Mouse (Mus musculus): ENCODE measurements at regions not wholly inside any gene's neighbourhood (a gene's known extent, or its start where the extent isn't known, plus 50 kb on each side); places are given as distances from the start of the nearest gene placed in this dataset.

DNA sequence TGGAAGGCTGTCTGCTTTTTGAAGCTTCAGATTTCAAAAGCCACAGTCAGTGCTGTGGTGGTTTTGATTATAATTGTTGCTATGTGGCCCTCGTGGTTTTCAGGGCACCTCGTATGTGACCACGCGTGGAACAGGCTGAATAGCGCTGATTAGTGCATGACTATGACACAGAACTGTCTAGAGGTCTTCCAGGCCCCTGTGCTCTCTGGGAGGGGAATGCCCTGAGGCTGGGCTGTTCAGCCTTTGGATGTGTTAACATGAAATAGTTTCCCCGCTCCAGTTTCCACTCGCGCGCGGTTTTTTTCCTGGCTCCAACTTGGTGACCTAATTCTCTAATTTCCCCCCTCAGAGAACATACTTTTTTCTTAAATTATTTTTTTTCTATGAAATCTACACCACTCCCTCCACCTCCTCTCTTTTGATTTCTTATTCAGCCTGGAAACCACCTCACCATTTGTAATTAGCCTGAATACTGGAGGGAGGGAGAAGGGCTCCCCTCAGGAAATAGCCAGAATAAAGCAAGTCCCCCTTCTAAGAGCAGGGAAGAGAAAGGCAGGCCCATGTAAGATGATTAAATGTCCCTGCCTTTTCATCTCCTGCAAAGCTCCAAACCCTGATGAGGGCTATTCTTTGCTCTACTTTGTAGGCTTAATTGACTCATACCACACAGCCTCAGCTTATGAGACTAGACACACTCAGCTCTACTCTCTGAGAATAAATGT lies 156.0 kb upstream of the Btg1 start:
- Histone ChIP-seq H3K27ac (ENCODE audit: low read length) (0 out of 2 replicates have a peak overlapping the region, but pooled peaks have one; percentile 8), H3K4me2 (replicated peaks; ENCODE audit: low read depth, low read length) (no peak overlapping the region), H3K9ac (replicated peaks; ENCODE audit: low read length) (no peak overlapping the region), H3K27me3 (ENCODE audit: insufficient read depth, low read length) (no peaks in the 10 kb centered on the region), H3K9me3 (ENCODE audit: low read length) (no peaks in the 10 kb centered on the region), H3K4me3 (ENCODE audit: low read length) (no peak overlapping the region), H3K4me1 (ENCODE audit: insufficient read depth, low read length) (peaks cover 7% of the 10 kb centered on the region; the same call in 1 of the 2 replicates), H3K36me3 (ENCODE audit: insufficient read depth, low read length) (no peaks in the 10 kb centered on the region)
- WGBS = 58% methylated on average over 10 of the region's 10 CpGs
- ATAC-seq (ENCODE audit: low FRiP score, low TSS enrichment) = no peak

DNA sequence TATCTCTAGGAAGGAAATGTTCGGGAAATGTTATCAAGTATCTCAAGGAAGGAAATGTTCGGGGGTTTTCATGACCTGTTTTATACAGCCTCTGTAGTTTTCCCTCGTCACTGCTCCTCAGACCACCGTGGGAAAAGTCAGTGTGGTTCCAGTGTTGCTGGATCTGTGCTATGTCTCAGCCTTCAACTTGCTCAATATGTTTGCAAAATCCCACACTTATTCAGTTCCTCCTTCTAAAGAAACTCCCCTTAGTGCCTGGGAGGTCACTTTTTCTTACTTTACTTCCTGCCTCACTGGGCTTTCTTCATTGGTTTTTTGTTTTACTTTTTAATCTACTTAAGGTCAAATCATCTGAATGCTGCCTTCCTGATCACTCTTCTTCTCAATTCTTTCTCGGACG lies 150.8 kb upstream of the Btg1 start:
- H3K27ac ChIP-seq (ENCODE audit: low read length) = no peak overlapping the region
- ATAC-seq (ENCODE audit: low FRiP score, low TSS enrichment) = no peak
- 79% methylated on average over 6 of the region's 6 CpGs for WGBS
- H3K4me2 ChIP-seq (replicated peaks; ENCODE audit: low read depth, low read length) = no peak overlapping the region
- no peaks in the 10 kb centered on the region for H3K9me3 ChIP-seq (ENCODE audit: low read length)
- H3K4me3 ChIP-seq (ENCODE audit: low read length) = no peak overlapping the region
- peaks cover 3% of the 10 kb centered on the region; the same call in 1 of the 2 replicates for H3K4me1 ChIP-seq (ENCODE audit: insufficient read depth, low read length)
- no peak overlapping the region for H3K9ac ChIP-seq (replicated peaks; ENCODE audit: low read length)
- H3K36me3 ChIP-seq (ENCODE audit: insufficient read depth, low read length) = no peaks in the 10 kb centered on the region
- no peaks in the 10 kb centered on the region for H3K27me3 ChIP-seq (ENCODE audit: insufficient read depth, low read length)

DNA sequence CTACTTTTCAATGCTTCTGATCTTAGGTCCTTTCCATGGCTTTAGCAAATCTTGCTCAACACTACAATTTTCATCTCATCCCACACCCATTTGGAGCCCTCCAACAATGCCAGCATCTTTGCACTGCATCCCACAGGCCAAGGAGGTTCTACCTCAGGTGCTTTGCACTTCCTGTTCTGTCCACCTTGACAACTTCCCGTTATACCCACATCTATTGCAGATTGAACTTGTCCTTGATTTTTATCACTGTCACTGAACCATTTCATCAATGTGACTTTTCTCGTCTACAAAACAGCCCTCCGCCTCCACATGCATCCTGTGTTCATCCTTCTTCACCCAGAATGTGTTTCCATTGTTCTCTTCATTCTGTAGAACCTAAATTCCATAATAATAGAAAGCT lies 150.0 kb upstream of the Btg1 start:
- no peak overlapping the region for H3K9ac ChIP-seq (replicated peaks; ENCODE audit: low read length)
- no peak overlapping the region for H3K4me3 ChIP-seq (ENCODE audit: low read length)
- H3K27ac ChIP-seq (ENCODE audit: low read length) = no peak overlapping the region
- H3K36me3 ChIP-seq (ENCODE audit: insufficient read depth, low read length) = no peaks in the 10 kb centered on the region
- no peak overlapping the region for H3K4me2 ChIP-seq (replicated peaks; ENCODE audit: low read depth, low read length)
- no peaks in the 10 kb centered on the region for H3K4me1 ChIP-seq (ENCODE audit: insufficient read depth, low read length)
- 79% methylated on average over 3 of the region's 3 CpGs for WGBS
- no peak for ATAC-seq (ENCODE audit: low FRiP score, low TSS enrichment)
- H3K27me3 ChIP-seq (ENCODE audit: insufficient read depth, low read length) = no peaks in the 10 kb centered on the region
- H3K9me3 ChIP-seq (ENCODE audit: low read length) = no peaks in the 10 kb centered on the region

DNA sequence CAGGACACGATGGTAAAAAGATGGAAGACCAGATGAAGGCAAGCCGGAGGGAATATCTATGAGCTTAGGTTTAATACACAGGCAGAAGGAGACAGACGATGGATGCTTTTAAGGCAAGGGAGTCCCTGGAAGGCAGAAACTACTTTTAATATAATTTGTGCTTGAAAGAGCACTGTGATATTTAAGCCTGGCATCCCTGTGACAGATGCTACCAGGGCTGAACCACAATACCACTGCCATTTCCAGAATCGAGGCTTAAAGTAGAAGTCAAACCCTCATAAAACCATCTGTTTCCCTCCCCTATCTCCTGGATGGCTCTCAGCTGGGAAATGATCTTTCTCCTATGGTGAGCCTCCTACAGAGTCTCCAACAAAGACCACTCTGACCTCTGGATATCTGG lies 149.1 kb upstream of the Btg1 start:
- no peak for ATAC-seq (ENCODE audit: low FRiP score, low TSS enrichment)
- 71% methylated on average over 4 of the region's 4 CpGs for WGBS
- H3K36me3 ChIP-seq (ENCODE audit: insufficient read depth, low read length) = no peaks in the 10 kb centered on the region

DNA sequence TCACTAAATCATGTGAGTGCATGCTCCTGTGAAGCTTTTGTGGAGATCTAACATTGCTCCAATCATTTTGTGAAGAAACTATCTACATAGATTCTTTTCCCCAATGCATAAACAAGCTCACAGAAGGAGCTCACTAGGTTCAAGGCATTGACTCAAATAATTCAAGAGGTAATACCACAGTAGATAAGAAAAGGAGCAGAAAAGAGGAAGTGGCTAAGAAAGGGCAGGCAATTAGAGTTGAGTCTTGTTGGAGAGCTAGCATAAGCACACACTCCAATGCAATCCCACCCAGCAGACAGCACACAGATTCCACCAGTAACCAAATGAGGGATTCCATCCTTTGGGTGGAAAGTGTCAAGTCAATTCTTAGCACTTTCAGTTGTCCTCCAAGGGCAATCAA lies 145.3 kb upstream of the Btg1 start:
- H3K36me3 ChIP-seq (ENCODE audit: insufficient read depth, low read length) = no peaks in the 10 kb centered on the region
- ATAC-seq (ENCODE audit: low FRiP score, low TSS enrichment) = no peak
- no peak overlapping the region for H3K4me3 ChIP-seq (ENCODE audit: low read length)
- H3K4me2 ChIP-seq (replicated peaks; ENCODE audit: low read depth, low read length) = no peak overlapping the region
- H3K4me1 ChIP-seq (ENCODE audit: insufficient read depth, low read length) = no peaks in the 10 kb centered on the region
- no peaks in the 10 kb centered on the region for H3K27me3 ChIP-seq (ENCODE audit: insufficient read depth, low read length)
- no peak overlapping the region for H3K27ac ChIP-seq (ENCODE audit: low read length)
- H3K9ac ChIP-seq (replicated peaks; ENCODE audit: low read length) = no peak overlapping the region
- H3K9me3 ChIP-seq (ENCODE audit: low read length) = no peaks in the 10 kb centered on the region

More for the DNA sequence above, 149.1 kb upstream of the Btg1 start:
- Histone ChIP-seq H3K9ac (replicated peaks; ENCODE audit: low read length) (no peak overlapping the region), H3K27me3 (ENCODE audit: insufficient read depth, low read length) (no peaks in the 10 kb centered on the region), H3K4me2 (replicated peaks; ENCODE audit: low read depth, low read length) (no peak overlapping the region), H3K4me3 (ENCODE audit: low read length) (no peak overlapping the region), H3K9me3 (ENCODE audit: low read length) (no peaks in the 10 kb centered on the region), H3K4me1 (ENCODE audit: insufficient read depth, low read length) (no peaks in the 10 kb centered on the region), H3K27ac (ENCODE audit: low read length) (no peak overlapping the region)

DNA sequence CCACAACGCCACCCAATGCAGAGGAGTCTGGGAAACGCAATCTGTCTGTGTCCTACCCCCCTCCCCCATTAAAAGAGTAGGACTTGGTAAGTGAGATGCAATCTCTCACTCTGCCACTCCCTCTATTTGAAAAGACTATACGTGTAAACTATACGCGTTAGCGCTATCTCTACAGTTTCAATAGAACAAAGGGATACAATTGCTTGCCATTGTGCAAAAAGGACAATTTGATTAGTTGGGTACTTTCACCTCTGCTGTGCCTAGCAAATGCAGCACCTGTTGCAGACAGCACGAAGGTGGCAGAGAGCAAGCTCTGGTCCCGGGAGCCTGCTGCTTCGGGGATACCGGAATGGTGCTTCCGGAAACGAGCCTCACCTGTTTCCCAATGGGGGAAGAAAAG lies 137.5 kb upstream of the Btg1 start:
- no peak for ATAC-seq (ENCODE audit: low FRiP score, low TSS enrichment)
- no peak overlapping the region for H3K27ac ChIP-seq (ENCODE audit: low read length)
- no peaks in the 10 kb centered on the region for H3K27me3 ChIP-seq (ENCODE audit: insufficient read depth, low read length)
- H3K4me1 ChIP-seq (ENCODE audit: insufficient read depth, low read length) = no peaks in the 10 kb centered on the region; the same call in 1 of the 2 replicates
- no peak overlapping the region for H3K4me3 ChIP-seq (ENCODE audit: low read length)
- no peak overlapping the region for H3K9ac ChIP-seq (replicated peaks; ENCODE audit: low read length)
- H3K9me3 ChIP-seq (ENCODE audit: low read length) = no peaks in the 10 kb centered on the region
- no peak overlapping the region for H3K4me2 ChIP-seq (replicated peaks; ENCODE audit: low read depth, low read length)
- no peaks in the 10 kb centered on the region for H3K36me3 ChIP-seq (ENCODE audit: insufficient read depth, low read length)
- 70% methylated on average over 12 of the region's 12 CpGs for WGBS

DNA sequence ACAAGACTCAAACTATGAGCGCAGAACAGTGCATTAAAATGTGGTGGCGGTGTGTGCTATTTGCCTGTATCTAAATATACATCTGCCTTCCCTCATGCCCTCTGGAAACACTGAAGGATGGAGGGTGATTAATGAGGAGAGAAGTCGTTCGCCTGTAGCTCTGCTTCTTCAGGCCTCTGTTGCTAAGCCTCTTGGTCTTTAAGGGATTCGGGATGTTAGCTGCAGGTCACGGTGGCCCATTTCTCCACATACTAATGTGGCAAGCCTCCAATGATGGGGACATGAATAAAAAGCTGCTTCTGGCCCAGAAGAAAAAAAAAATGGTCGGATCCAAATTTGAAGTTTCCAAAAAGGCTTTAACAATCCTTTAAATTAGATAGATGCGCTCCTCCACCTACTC lies 137.0 kb upstream of the Btg1 start:
- Histone ChIP-seq H3K9ac (replicated peaks; ENCODE audit: low read length) (no peak overlapping the region), H3K27me3 (ENCODE audit: insufficient read depth, low read length) (no peaks in the 10 kb centered on the region), H3K27ac (ENCODE audit: low read length) (no peak overlapping the region), H3K36me3 (ENCODE audit: insufficient read depth, low read length) (no peaks in the 10 kb centered on the region), H3K9me3 (ENCODE audit: low read length) (no peaks in the 10 kb centered on the region), H3K4me1 (ENCODE audit: insufficient read depth, low read length) (no peaks in the 10 kb centered on the region; the same call in 1 of the 2 replicates), H3K4me3 (ENCODE audit: low read length) (no peak overlapping the region), H3K4me2 (replicated peaks; ENCODE audit: low read depth, low read length) (no peak overlapping the region)
- 57% methylated on average over 8 of the region's 8 CpGs for WGBS
- ATAC-seq (ENCODE audit: low FRiP score, low TSS enrichment) = no peak

DNA sequence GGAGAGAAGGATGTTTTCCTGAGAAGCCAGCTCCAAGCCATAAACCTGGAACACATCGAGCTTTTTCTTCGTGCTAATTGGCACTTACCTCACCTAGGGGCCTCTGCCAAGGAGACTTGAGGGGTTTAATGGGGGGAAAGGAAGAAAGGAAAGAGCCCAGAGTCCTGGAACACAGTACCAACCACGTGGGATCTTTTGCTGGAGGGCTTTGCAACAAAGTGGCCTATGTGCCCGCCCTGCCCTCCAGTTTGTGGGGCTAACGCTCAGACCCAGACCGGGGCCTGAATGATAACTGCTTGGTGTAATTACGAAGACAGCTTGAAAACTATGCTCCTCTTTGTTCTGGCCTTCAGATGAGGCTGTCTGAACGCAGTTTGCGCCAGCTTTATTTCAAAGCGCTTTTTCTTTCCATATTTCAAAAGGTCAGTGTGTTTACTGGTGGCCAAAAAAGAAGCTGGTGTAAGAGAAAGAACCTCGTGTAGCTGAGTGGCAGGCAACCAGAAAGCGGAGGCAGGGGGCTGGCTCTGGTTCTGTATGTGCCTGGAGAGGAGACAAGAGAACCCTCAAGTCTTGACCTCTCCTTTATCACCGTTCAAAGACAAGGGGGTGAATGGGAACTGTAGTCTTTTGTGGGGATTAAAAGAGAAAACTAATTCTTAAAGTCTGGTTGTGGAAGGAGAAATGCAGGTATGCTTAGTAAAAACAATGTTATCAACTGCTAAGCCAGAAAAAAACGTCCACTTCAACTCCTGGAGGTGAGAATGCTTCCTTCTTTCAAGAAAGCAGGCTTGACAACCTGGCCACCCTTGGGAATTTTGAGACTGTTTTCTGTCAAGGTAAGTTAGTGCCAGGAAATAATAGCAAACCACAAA lies 136.1 kb upstream of the Btg1 start:
- H3K9ac ChIP-seq (replicated peaks; ENCODE audit: low read length) = no peak overlapping the region
- no peaks in the 10 kb centered on the region; the same call in 1 of the 2 replicates for H3K4me1 ChIP-seq (ENCODE audit: insufficient read depth, low read length)
- ATAC-seq (ENCODE audit: low FRiP score, low TSS enrichment) = no peak
- H3K27ac ChIP-seq (ENCODE audit: low read length) = no peak overlapping the region
- WGBS = 47% methylated on average over 14 of the region's 14 CpGs
- no peaks in the 10 kb centered on the region for H3K36me3 ChIP-seq (ENCODE audit: insufficient read depth, low read length)
- H3K27me3 ChIP-seq (ENCODE audit: insufficient read depth, low read length) = no peaks in the 10 kb centered on the region
- H3K4me3 ChIP-seq (ENCODE audit: low read length) = no peak overlapping the region
- H3K4me2 ChIP-seq (replicated peaks; ENCODE audit: low read depth, low read length) = no peak overlapping the region
- H3K9me3 ChIP-seq (ENCODE audit: low read length) = no peaks in the 10 kb centered on the region

DNA sequence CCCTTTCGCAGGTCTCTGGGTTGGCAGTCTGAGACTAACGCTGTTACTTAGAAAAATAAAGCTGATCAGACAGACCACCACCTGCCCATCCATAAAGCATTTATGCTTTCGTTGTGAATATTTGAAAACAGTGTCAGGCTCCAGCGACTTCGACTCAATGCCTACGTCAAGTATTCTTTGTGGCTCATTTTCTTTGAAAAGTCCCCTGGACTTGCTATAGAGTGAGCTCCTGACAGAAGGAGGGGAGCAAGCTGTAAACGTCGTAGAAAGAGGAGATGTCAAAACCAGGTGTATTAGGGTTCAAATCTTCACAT lies 135.5 kb upstream of the Btg1 start:
- no peaks in the 10 kb centered on the region for H3K36me3 ChIP-seq (ENCODE audit: insufficient read depth, low read length)
- no peak overlapping the region for H3K27ac ChIP-seq (ENCODE audit: low read length)
- H3K4me2 ChIP-seq (replicated peaks; ENCODE audit: low read depth, low read length) = no peak overlapping the region
- no peak overlapping the region for H3K9ac ChIP-seq (replicated peaks; ENCODE audit: low read length)
- 61% methylated on average over 8 of the region's 8 CpGs for WGBS
- ATAC-seq (ENCODE audit: low FRiP score, low TSS enrichment) = no peak
- no peaks in the 10 kb centered on the region; the same call in 1 of the 2 replicates for H3K4me1 ChIP-seq (ENCODE audit: insufficient read depth, low read length)
- no peaks in the 10 kb centered on the region for H3K9me3 ChIP-seq (ENCODE audit: low read length)
- no peaks in the 10 kb centered on the region for H3K27me3 ChIP-seq (ENCODE audit: insufficient read depth, low read length)
- no peak overlapping the region for H3K4me3 ChIP-seq (ENCODE audit: low read length)

DNA sequence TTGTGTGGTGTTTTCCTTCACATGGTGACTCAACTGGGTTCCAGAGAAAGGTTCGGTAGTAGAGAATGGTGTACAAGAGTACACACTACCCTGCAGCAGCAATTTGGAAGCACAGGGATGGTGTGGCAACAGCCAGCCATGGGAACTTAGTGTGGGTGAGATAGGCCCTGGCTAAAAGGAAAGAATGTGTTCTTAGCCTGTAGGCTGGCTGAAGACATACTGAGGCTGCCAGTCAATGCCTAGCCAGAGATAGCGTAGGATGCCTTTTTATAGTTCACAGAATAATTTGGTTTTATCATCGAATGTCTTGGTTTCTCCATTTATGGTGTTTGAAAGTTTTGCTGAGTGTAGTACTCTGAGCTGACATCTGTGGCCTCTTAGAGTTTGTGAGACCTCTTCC lies 130.1 kb upstream of the Btg1 start:
- ATAC-seq (ENCODE audit: low FRiP score, low TSS enrichment) = no peak
- 92% methylated on average over 3 of the region's 3 CpGs for WGBS

More for the DNA sequence above, 130.1 kb upstream of the Btg1 start:
- Histone ChIP-seq H3K27me3 (ENCODE audit: insufficient read depth, low read length) (no peaks in the 10 kb centered on the region), H3K4me1 (ENCODE audit: insufficient read depth, low read length) (no peaks in the 10 kb centered on the region), H3K36me3 (ENCODE audit: insufficient read depth, low read length) (no peaks in the 10 kb centered on the region), H3K9ac (replicated peaks; ENCODE audit: low read length) (no peak overlapping the region), H3K27ac (ENCODE audit: low read length) (no peak overlapping the region), H3K4me3 (ENCODE audit: low read length) (no peak overlapping the region), H3K9me3 (ENCODE audit: low read length) (no peaks in the 10 kb centered on the region), H3K4me2 (replicated peaks; ENCODE audit: low read depth, low read length) (no peak overlapping the region)
